Mouse (Mus musculus): ENCODE results near the gene Smg6. TPM values are rescaled to one million over a fixed set of nuclear protein-coding genes. Genes with fewer than 3 reads are reported as not detected.

Gene Smg6
- total RNA-seq, 4 experiments from 2014 or later = 10.3 to 13.0 (median 11.7) TPM

DNA sequence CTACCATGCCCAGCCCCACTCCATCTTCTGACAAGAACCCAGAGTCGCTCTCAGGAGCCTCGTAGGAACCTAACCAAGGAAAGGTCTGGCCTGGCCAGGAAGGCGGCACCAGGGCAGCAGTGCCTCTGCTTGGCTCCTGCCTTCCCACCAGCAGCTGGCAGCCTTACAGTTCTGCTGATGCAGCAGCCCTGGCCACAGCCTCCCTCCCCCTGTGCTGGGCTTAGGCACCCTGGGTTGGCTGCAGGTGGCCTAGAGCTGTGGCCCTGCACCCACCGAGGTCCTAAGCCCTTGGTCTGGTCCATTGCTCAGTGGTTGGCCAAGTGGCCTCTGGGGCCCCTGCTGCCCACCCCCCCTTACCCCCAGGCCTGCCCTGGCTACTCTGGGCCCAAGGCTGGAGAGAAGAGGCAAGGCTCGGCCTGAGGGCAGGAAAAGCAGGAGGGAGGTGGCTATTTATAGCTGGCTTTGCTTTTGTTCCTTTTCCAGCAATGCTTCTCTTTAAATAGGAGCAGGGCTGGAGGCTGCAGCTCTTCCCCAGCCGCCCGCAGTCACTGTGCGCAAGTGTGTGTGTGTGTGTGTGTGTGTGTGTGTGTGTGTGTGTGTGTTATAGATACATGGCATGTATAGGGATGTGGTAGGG lies 286.5 kb downstream of the Smg6 start:
- DNase-seq (ENCODE audit: low spot score in 2 of 2) = peak in 1 of 2 experiments; percentile 65

DNA sequence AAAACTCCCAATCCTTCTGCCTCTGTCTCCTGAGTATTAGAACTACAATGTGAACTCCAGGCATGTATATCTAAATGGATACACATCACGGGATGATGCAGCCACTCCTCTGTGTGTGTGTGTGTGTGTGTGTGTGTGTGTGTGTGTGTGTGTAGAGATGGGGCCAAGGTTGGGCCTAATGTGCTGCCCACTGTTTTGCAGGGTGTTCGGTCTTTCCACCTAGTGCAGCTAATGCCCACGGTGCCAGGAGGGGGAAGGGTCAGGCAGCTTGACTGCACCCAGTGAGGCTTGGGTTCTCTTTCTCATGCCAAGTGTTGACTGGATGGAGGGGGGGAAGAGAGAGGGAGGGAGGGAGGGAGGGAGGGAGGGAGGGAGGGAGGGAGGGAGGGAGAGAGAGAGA lies 287.3 kb downstream of the Smg6 start:
- DNase-seq (ENCODE audit: low spot score in 2 of 2) = no peak

DNA sequence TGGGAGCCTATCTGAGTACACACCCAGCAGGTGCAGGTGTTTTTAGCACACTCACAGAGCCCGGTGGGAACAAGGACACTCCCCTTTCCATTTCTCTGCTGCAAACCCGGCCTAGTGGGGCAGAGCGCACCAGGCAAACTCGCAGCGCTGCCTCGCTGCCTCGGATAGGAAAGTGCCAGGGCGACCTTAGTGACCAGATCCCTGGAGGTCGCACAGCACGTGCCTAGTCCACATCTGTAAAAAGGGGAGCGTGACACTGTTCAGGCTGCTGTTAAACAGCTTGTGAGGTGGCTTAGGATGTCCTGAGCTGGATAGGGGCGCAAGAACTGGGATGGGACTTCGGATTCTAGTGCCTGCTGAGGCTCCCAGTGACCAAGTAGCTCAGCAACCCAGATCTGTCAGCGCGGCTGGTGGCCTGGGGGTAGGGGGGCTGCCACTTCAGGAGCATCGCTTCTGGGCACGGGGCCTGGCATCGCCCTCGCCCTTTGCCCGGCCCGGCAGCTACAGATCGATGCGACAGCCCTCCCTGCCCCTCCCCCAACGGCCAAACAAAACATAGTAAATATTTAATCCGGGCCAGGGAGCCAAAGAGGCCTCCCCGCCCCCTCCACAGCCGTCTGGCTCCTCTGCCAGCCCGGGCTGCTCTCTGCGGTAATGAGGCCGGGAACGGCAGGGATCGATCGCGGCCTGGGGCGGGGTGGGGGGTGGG lies 287.9 kb downstream of the Smg6 start:
- no peak for DNase-seq (ENCODE audit: low spot score in 2 of 2)

Small RNAs within 50 kb of the gene (microRNA-seq; reads per million reads assigned to microRNA genes)
- 165 reads per million, percentile 57 among the genes with 10 or more reads in this experiment for gene Mir132
- not detected for gene Mir212

Other genes starting within 250 kb of the Smg6 start
- 100 to 1,000 TPM; 107 to 135 (median 112) TPM for gene Pafah1b1, start 201.2 kb upstream of the Smg6 start, total RNA-seq (2022)
- 10 to 100 TPM; 10.7 to 16.3 (median 12.4) TPM for gene Mettl16, start 155.0 kb upstream of the Smg6 start, total RNA-seq (2022)
- gene Mnt, start 94.9 kb upstream of the Smg6 start, total RNA-seq (2022) = 10 to 100 TPM in 1 of 4 experiments, 1 to 10 TPM in 3; 5.8 to 11.7 (median 7.8) TPM
- gene Sgsm2, start 28.8 kb upstream of the Smg6 start, total RNA-seq (2022) = 1 to 10 TPM; 1.3 to 2.0 (median 1.7) TPM
- gene Tsr1, start 27.8 kb upstream of the Smg6 start, total RNA-seq (2022) = 10 to 100 TPM; 26.3 to 39.2 (median 28.2) TPM
- gene Srr, start 125 bp downstream of the Smg6 start, total RNA-seq (2022) = 10 to 100 TPM; 15.8 to 19.1 (median 17.0) TPM
- gene Hic1, start 243.7 kb downstream of the Smg6 start, total RNA-seq (2022) = 1 to 10 TPM; 2.7 to 5.0 (median 4.0) TPM

Measured in gastrocnemius, adult 8-10 months (tissue).